Mouse (Mus musculus) megakaryocyte, embryonic 14.5 days (primary cell): ENCODE data around the gene Prok2. TPM values are rescaled to one million over a fixed set of nuclear protein-coding genes. Genes with fewer than 3 reads are reported as not detected.
A peak's percentile ranks its signal among the peaks of the same experiment; 100 is the strongest.

ENCODE experiments used
- H3K27me3 ChIP-seq: replicated peaks from 2 replicates; pipeline ENCODE3; 2012; ENCODE audit warnings: inconsistent platforms
- H3K36me3 ChIP-seq: replicated peaks from 2 replicates; pipeline ENCODE3; 2012; ENCODE audit warnings: low read length, inconsistent platforms, mixed read lengths
- H3K4me1 ChIP-seq: 2 replicates; pipeline ENCODE4 v1.6.1; 2012; ENCODE audit warnings: inconsistent platforms
- H3K4me3 ChIP-seq: replicated peaks from 2 replicates; pipeline ENCODE3; 2012; ENCODE audit warnings: moderate library complexity, mild to moderate bottlenecking, inconsistent platforms
- H3K9me3 ChIP-seq: 2 replicates; pipeline ENCODE4 v1.6.1; 2012; ENCODE audit warnings: inconsistent platforms
- FLI1 ChIP-seq: IDR thresholded peaks from 2 replicates; pipeline ENCODE4 v1.6.1; 2012; ENCODE audit warnings: low read length, inconsistent platforms, mixed read lengths
- GATA1 ChIP-seq: IDR thresholded peaks from 3 replicates; pipeline ENCODE4 v1.6.1; 2012; ENCODE audit warnings: mixed read lengths, low read length, inconsistent platforms, borderline replicate concordance
- polyA plus RNA-seq: library from polyadenylated mRNA; stranded (reverse); fragments of >175 nt; gene quantifications from 2 replicates; pipeline ENCODE4 v1.2.3, GENCODE M21; 2012; ENCODE audit warnings: low replicate concordance; ENCODE audit not compliant: insufficient read depth

The Prok2 gene
- polyA plus RNA-seq, 1 experiment: 0.46 TPM

- Histone ChIP-seq H3K36me3 (no peaks in the 10 kb centered on the region), H3K4me1 (peaks cover 17% of the 10 kb centered on the region), H3K27me3 (peaks cover 22% of the 10 kb centered on the region), H3K4me3 (no peak overlapping the region), H3K9me3 (no peaks in the 10 kb centered on the region)
- TF ChIP-seq GATA1: no peak
- no peak for TF ChIP-seq FLI1
Measured at GRCm38 (mm10) chr6:99671768-99672167, 54.4 kb downstream of the Prok2 start.

- H3K36me3 ChIP-seq: no peaks in the 10 kb centered on the region
- H3K4me1 ChIP-seq: peaks cover 25% of the 10 kb centered on the region
- no peaks in the 10 kb centered on the region for H3K9me3 ChIP-seq
- peaks cover 25% of the 10 kb centered on the region for H3K27me3 ChIP-seq
- no peak overlapping the region for H3K4me3 ChIP-seq
- TF ChIP-seq FLI1 (no peak), GATA1 (no peak)
Measured at GRCm38 (mm10) chr6:99670481-99671119, 55.6 kb downstream of the Prok2 start.

- TF ChIP-seq FLI1 (no peak), GATA1 (no peak)
- Histone ChIP-seq H3K4me1 (peaks cover 32% of the 10 kb centered on the region), H3K4me3 (no peak overlapping the region), H3K27me3 (peaks cover 23% of the 10 kb centered on the region), H3K9me3 (no peaks in the 10 kb centered on the region), H3K36me3 (no peaks in the 10 kb centered on the region)
Measured at GRCm38 (mm10) chr6:99669481-99670325, 56.5 kb downstream of the Prok2 start.

GRCm38 (mm10) chr6:99667290-99667689 is 58.9 kb downstream of the Prok2 start:
- peaks cover 52% of the 10 kb centered on the region for H3K4me1 ChIP-seq
- H3K36me3 ChIP-seq: no peaks in the 10 kb centered on the region
- H3K9me3 ChIP-seq: no peaks in the 10 kb centered on the region
- H3K27me3 ChIP-seq: peaks cover 20% of the 10 kb centered on the region
- H3K4me3 ChIP-seq: peak overlapping the region; percentile 95
- no peak for TF ChIP-seq GATA1
- no peak for TF ChIP-seq FLI1

GRCm38 (mm10) chr6:99666318-99667171 is 59.6 kb downstream of the Prok2 start, which contains the start of the genes Eif4e3 and Gm20696:
TSS of gene Eif4e3 (minus strand) at chr6:99666771.
TSS of gene Gm20696 (minus strand) at chr6:99666797.
- Histone ChIP-seq H3K9me3 (no peaks in the 10 kb centered on the region), H3K4me1 (peaks cover 56% of the 10 kb centered on the region), H3K4me3 (peak within 1 kb of the TSS; percentile 95), H3K36me3 (no peaks in the 10 kb centered on the region), H3K27me3 (peaks cover 19% of the 10 kb centered on the region)
- TF ChIP-seq FLI1 (no peak), GATA1 (no peak)

- no peaks in the 10 kb centered on the region for H3K9me3 ChIP-seq
- TF ChIP-seq GATA1 (no peak), FLI1 (no peak)
- no peaks in the 10 kb centered on the region for H3K36me3 ChIP-seq
- peak overlapping the region; percentile 95 for H3K4me3 ChIP-seq
- peaks cover 19% of the 10 kb centered on the region for H3K27me3 ChIP-seq
- peaks cover 64% of the 10 kb centered on the region for H3K4me1 ChIP-seq
Measured at GRCm38 (mm10) chr6:99665457-99666317, 60.5 kb downstream of the Prok2 start.

- Histone ChIP-seq H3K27me3 (peaks cover 15% of the 10 kb centered on the region), H3K4me3 (no peak overlapping the region), H3K9me3 (no peaks in the 10 kb centered on the region), H3K4me1 (peaks cover 84% of the 10 kb centered on the region), H3K36me3 (no peaks in the 10 kb centered on the region)
- TF ChIP-seq GATA1 (no peak), FLI1 (no peak)
Measured at GRCm38 (mm10) chr6:99663232-99663631, 63.0 kb downstream of the Prok2 start.

Other genes with a start within 250 kb of the Prok2 start
- gene Foxp1, start 203.7 kb downstream of the Prok2 start, polyA plus RNA-seq: 37.5 and 76.1 TPM in 2 replicates
- gene Eif4e3, start 59.6 kb downstream of the Prok2 start, polyA plus RNA-seq: 1.00 TPM in 1 of 2 replicates, not detected in the other
- not detected in 2 replicates for gene Gm20696, start 59.6 kb downstream of the Prok2 start, polyA plus RNA-seq
- gene Gpr27, start 33.7 kb downstream of the Prok2 start, polyA plus RNA-seq: 0.15 TPM in 1 of 2 replicates, not detected in the other